Mouse (Mus musculus): ENCODE results near the gene Mif4gd.

Mif4gd gene

DNA sequence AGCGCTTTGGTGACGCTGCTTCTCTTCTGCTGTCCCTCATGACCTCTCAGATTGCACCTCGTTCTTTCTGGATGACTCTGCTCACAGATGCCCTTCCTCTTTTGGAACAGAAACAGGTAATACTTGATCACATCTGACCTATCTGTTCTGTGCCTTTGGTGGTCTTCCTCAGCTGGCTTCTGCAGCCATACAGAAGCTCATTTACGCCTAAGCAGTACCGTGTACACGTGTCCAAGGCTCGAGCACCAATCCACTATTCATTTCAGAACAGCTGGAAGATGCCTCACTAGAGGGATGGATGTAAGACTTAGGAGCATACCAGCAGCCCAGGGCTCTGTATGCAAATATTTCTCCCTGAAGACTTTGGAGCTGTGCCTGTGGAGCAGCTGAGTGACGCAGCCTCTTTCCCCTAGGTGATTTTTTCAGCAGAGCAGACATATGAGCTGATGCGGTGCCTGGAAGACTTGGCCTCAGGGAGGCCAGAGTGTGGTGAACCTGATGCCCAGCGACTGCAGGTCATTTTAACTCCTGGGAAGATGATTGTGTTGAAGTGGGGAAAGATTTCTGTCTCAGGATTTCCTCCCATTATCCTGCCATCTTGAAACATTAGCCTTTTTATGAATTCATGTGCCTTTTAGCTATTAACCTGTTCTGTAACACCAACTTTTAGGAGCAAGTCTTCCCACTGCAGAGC lies 29.7 kb downstream of the Mif4gd start:
- DNase-seq (ENCODE audit: low read depth, low spot score), result peak; percentile 94

DNA sequence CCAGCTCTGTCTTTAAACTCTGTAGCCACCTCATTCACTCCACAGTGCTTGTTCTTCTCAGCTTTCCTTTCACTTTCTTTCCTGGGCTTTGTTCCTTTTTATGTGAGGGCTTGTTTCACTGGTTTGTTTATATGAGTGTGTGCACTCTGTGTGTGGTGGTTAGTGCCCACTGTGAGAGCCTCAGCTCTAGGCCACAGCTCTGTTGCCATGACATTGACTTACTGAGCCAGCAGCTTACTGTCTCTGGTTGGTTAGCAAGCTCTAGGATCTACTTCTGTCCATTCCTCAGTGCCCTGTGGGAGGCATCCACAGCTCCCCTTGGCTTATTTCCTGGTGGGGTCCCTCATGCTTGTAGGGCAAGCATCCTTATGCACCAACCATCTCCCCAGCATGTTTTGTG lies 33.7 kb downstream of the Mif4gd start:
- DNase-seq (ENCODE audit: low read depth, low spot score), result peak; percentile 59

DNA sequence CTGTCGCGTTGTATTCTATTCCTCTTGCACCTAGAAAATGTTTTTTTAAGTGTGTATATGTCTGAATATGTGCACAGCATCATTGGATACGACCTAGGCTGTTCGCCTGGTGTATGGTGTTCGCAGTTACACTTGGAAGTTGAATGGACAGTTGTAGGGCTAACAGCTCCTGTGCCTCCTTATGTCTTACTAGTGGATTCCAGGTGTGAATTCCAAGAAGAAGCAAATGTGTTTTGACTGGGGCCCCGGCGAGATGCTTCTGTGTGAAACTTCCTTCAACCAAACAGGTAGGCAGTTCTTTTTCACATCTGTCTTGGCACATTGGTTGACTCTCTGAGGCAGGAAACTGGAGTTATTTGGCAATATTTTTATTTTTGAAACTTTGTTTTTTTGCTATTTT lies 47.8 kb downstream of the Mif4gd start:
- DNase-seq (ENCODE audit: low read depth, low spot score), result no peak

DNA sequence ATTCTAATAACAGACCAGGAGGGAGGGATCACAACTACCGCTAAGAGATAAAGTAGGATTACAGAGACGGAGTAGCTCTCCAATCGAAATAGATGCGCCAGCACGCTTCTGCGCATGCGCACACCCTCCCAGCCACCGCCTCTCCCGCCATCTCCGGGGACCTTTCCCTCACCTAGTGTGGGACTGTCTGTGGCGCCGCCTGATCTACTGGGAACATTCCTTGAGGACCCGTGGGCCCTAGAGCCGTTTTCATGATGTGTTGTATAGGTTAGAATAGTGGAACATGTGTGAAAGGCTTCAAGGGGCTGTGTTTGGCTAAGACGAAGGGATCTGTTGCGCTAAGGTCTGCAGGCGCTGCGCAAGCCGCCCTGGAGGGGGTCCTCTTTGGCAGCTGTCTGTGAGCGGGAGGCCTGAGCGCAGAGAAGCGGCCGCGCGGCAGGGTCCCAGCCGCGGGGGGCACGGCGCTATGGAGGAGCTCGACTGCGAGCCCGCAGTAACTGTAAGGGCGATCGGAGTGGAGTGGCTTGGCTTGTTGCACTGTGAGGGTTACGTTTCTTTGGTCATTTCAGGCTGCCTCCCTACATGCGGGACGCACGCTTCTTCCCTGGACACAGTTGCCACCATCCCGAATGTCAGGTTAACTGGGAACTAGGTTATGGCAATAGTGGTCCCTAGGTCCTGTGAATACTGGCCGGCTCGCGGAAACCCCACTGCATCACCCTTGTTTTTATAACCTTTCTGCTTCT lies 48.5 kb downstream of the Mif4gd start, which contains the start of gene Nup85:
TSS of gene Nup85 (plus strand) at position 371 of the 746 bp plus-strand sequence.
- DNase-seq (ENCODE audit: low read depth, low spot score), result peak; percentile 100

DNA sequence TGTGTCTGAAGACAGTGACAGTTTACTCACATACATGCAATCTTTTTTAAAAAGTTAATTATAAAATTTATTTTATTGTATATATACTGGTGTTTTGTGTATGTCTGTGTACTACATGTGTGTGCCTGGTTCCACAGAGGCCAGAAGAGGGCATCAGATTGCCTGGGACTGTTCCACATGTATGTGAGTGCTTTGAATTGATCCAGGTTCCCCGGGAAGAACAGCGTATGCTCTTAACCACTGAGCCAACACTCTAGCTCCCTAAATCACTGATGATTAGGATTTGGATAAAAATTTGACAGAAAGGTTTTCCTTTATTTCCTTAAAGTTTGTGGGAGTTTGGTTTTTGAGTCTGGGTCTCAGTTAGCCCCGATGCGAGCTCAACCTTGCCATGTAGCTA lies 49.4 kb downstream of the Mif4gd start:
- peak; percentile 84 for DNase-seq (ENCODE audit: low read depth, low spot score)
